In genomic region chr1:38566101-38566678, GRCm38 (mm10) we compare ENCODE assay signal across 15 mouse cellular contexts.
A peak's percentile ranks its signal among the peaks of the same experiment; 100 is the strongest.
DNase-seq lines count a peak whose midpoint lies in the region; ATAC-seq and TF ChIP-seq lines count a peak whose summit lies in the region.
"Had no signal": no experiment of that assay in that cellular context is flagged by ENCODE, and none has a peak within 500 bp of the region (broad histone marks: within the 10 kb centered on the region; RNA-seq: fewer than 3 reads in every experiment).

No protein-coding gene starts in this region.

- H3K4me1 ChIP-seq in lung, embryonic 14.5 days (ENCODE audit: insufficient read depth): peaks cover 22% of the 10 kb centered on the region
- peaks cover 60% of the 10 kb centered on the region for H3K4me1 ChIP-seq in forebrain, embryonic 10.5 days
- H3K4me1 ChIP-seq in hindbrain, embryonic 12.5 days: peaks cover 72% of the 10 kb centered on the region
- peaks cover 51% of the 10 kb centered on the region for H3K4me1 ChIP-seq in midbrain, embryonic 16.5 days (ENCODE audit: control insufficient read depth, insufficient read depth, low read length)

- H3K4me3 ChIP-seq in lung, embryonic 14.5 days (ENCODE audit: low read depth, low read length): no peak overlapping the region
- no peak overlapping the region for H3K4me3 ChIP-seq in forebrain, embryonic 10.5 days
- H3K4me3 ChIP-seq in hindbrain, embryonic 12.5 days: no peak overlapping the region
- H3K4me3 ChIP-seq in midbrain, embryonic 16.5 days (ENCODE audit: low read depth, low read length): no peak overlapping the region
- H3K4me3 ChIP-seq: liver, embryonic 13.5 days had no signal

- H3K27me3 ChIP-seq in lung, embryonic 14.5 days (ENCODE audit: insufficient read depth, low read length): no peaks in the 10 kb centered on the region
- H3K27me3 ChIP-seq in forebrain, embryonic 10.5 days (ENCODE audit: poor library complexity, severe bottlenecking): no peaks in the 10 kb centered on the region
- no peaks in the 10 kb centered on the region for H3K27me3 ChIP-seq in hindbrain, embryonic 12.5 days
- no peaks in the 10 kb centered on the region for H3K27me3 ChIP-seq in midbrain, embryonic 16.5 days (ENCODE audit: control insufficient read depth, insufficient read depth, low read depth, low read length)
- H3K27me3 ChIP-seq: liver, embryonic 13.5 days; Patski had no signal

- H3K9me3 ChIP-seq in lung, embryonic 14.5 days (ENCODE audit: low read depth, low read length): no peaks in the 10 kb centered on the region
- H3K9me3 ChIP-seq in forebrain, embryonic 10.5 days: no peaks in the 10 kb centered on the region
- H3K9me3 ChIP-seq in hindbrain, embryonic 12.5 days (replicated peaks): no peaks in the 10 kb centered on the region
- H3K9me3 ChIP-seq in midbrain, embryonic 16.5 days (replicated peaks; ENCODE audit: control insufficient read depth, low read length, poor library complexity, severe bottlenecking): no peaks in the 10 kb centered on the region
- H3K9me3 ChIP-seq: liver, embryonic 13.5 days had no signal

- peak; percentile 90 for ATAC-seq in lung, embryonic 14.5 days (ENCODE audit: insufficient read depth)
- ATAC-seq in hindbrain, embryonic 12.5 days (ENCODE audit: low FRiP score): peak; percentile 67
- peak; percentile 30; the same call in 1 of the 2 replicates for ATAC-seq in midbrain, embryonic 16.5 days
- ATAC-seq: Patski had no signal

- H3K36me3 ChIP-seq in lung, embryonic 14.5 days (ENCODE audit: insufficient read depth): no peaks in the 10 kb centered on the region
- H3K36me3 ChIP-seq in forebrain, embryonic 10.5 days (replicated peaks): no peaks in the 10 kb centered on the region
- H3K36me3 ChIP-seq in hindbrain, embryonic 12.5 days: no peaks in the 10 kb centered on the region
- H3K36me3 ChIP-seq in midbrain, embryonic 16.5 days (ENCODE audit: control insufficient read depth, insufficient read depth, low read length): no peaks in the 10 kb centered on the region
- H3K36me3 ChIP-seq: liver, embryonic 13.5 days had no signal

- no peak overlapping the region for H3K27ac ChIP-seq in lung, embryonic 14.5 days (ENCODE audit: low read depth)
- H3K27ac ChIP-seq in forebrain, embryonic 10.5 days: peak overlapping the region; percentile 33; the same call in 1 of the 2 replicates
- H3K27ac ChIP-seq in hindbrain, embryonic 12.5 days: peak overlapping the region; percentile 86
- peak overlapping the region; percentile 1 for H3K27ac ChIP-seq in midbrain, embryonic 16.5 days (ENCODE audit: low read length)
- H3K27ac ChIP-seq: liver, embryonic 13.5 days had no signal

- H3K4me2 ChIP-seq in lung, embryonic 14.5 days: peak overlapping the region; percentile 37
- H3K4me2 ChIP-seq in hindbrain, embryonic 12.5 days (replicated peaks): peak overlapping the region; percentile 26
- H3K4me2 ChIP-seq in midbrain, embryonic 16.5 days (ENCODE audit: low read length): no peak overlapping the region
- H3K4me2 ChIP-seq: liver, embryonic 13.5 days had no signal

- H3K9ac ChIP-seq in lung, embryonic 14.5 days: no peak overlapping the region
- H3K9ac ChIP-seq in hindbrain, embryonic 12.5 days: peak overlapping the region; percentile 36; the same call in 1 of the 2 replicates
- 0 out of 2 replicates have a peak overlapping the region, but pooled peaks have one; percentile 22 for H3K9ac ChIP-seq in midbrain, embryonic 16.5 days (ENCODE audit: low read depth, low read length)
- H3K9ac ChIP-seq: liver, embryonic 13.5 days had no signal

- no peak for TF ChIP-seq CTCF in lung, embryonic 14.5 days (IDR thresholded peaks at IDR 0.05; ENCODE audit: low read depth)

- 22% methylated on average over 9 of the region's 9 CpGs for WGBS in lung, embryonic 14.5 days
- 48% methylated on average over 9 of the region's 9 CpGs for whole genome bisulfite sequencing in forebrain, embryonic 10.5 days
- WGBS in hindbrain, embryonic 12.5 days: 25% methylated on average over 9 of the region's 9 CpGs
- 37% methylated on average over 8 of the region's 9 CpGs for WGBS in midbrain, embryonic 16.5 days

- peak; percentile 91 for DNase-seq in lung, embryonic 14.5 days
- DNase-seq in lung, postnatal 10 days: no peak
- DNase-seq in forebrain, embryonic 10.5 days (ENCODE audit: extremely low spot score, low spot score): no peak
- DNase-seq in right cerebral cortex, postnatal 10 days (ENCODE audit: low spot score in 2 of 2): no peak
- no peak for DNase-seq in ovary, adult 18-20 months (ENCODE audit: low spot score)
- no peak for DNase-seq in cerebellum, adult 11-12 months
- DNase-seq: adrenal gland, postnatal 10 days; cerebellum, adult 11 months; gastrocnemius, postnatal 10 days; kidney, adult 2 months; liver, embryonic 13.5 days; thymus, postnatal 4 days had no signal

Comparison
In these comparisons a context has a peak if more than half of its experiments do, and no peak if none do; other contexts are left out.
1. ATAC-seq: peak in every context shown above with its lines; median percentile 90 in lung, embryonic 14.5 days; 67 in hindbrain, embryonic 12.5 days; 30 in midbrain, embryonic 16.5 days.